Mouse (Mus musculus): ENCODE measurements at regions not wholly inside any gene's neighbourhood (a gene's known extent, or its start where the extent isn't known, plus 50 kb on each side); places are given as distances from the start of the nearest gene placed in this dataset.
"Not testable (repeated sequence)": the region's sequence is repeated elsewhere in the genome, so short reads cannot be mapped to it uniquely, and the experiment has no call there.

DNA sequence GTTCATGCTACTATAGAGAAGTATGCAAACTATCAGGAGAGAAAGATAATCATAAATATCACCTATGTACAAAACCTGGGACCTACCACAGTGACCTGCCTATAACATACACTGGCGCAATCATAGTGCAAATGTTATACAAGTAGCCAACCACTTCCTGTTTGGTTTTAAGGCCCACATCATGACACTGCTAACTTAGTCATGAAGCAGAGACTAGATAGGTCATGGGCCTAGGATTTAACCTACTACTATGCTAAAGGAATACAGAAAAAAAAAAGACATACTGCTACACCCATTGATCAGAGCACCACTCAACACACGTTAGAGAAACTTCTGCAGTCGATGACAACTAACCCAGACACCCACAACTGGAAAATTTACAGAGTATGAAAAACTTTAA lies 498.6 kb upstream of the Acvr2a start:
- Histone ChIP-seq H3K27ac (no peak overlapping the region), H3K36me3 (no peaks in the 10 kb centered on the region), H3K27me3 (replicated peaks) (no peaks in the 10 kb centered on the region), H3K4me1 (peaks cover 5% of the 10 kb centered on the region; the same call in 1 of the 2 replicates), H3K9me3 (no peaks in the 10 kb centered on the region), H3K9ac (no peak overlapping the region), H3K4me3 (replicated peaks) (no peak overlapping the region), H3K4me2 (no peak overlapping the region)
- 97% methylated on average over 3 of the region's 3 CpGs for WGBS
- ATAC-seq (ENCODE audit: insufficient read depth, low FRiP score, low read depth) = no peak

- H3K27me3 ChIP-seq (replicated peaks) = no peaks in the 10 kb centered on the region
- H3K4me2 ChIP-seq = no peak overlapping the region
- no peak overlapping the region for H3K27ac ChIP-seq
- no peak overlapping the region for H3K4me3 ChIP-seq (replicated peaks)
- H3K9ac ChIP-seq = no peak overlapping the region
- peaks cover 5% of the 10 kb centered on the region; the same call in 1 of the 2 replicates for H3K4me1 ChIP-seq
- no peak for ATAC-seq (ENCODE audit: insufficient read depth, low FRiP score, low read depth)
- no peaks in the 10 kb centered on the region for H3K9me3 ChIP-seq
- no peaks in the 10 kb centered on the region for H3K36me3 ChIP-seq
- 80% methylated on average over 8 of the region's 8 CpGs for WGBS
These were observed 497.6 kb upstream of the Acvr2a start for GRCm38 (mm10) chr2:48316180-48316889.

- no peak overlapping the region for H3K4me2 ChIP-seq
- H3K4me3 ChIP-seq (replicated peaks) = no peak overlapping the region
- no peak overlapping the region for H3K9ac ChIP-seq
- H3K4me1 ChIP-seq = peaks cover 5% of the 10 kb centered on the region; the same call in 1 of the 2 replicates
- WGBS = 41% methylated on average over 7 of the region's 7 CpGs
- H3K27ac ChIP-seq = no peak overlapping the region
- no peak for ATAC-seq (ENCODE audit: insufficient read depth, low FRiP score, low read depth)
- H3K36me3 ChIP-seq = no peaks in the 10 kb centered on the region
- H3K9me3 ChIP-seq = no peaks in the 10 kb centered on the region
- no peaks in the 10 kb centered on the region for H3K27me3 ChIP-seq (replicated peaks)
These were observed 496.1 kb upstream of the Acvr2a start for GRCm38 (mm10) chr2:48317821-48318220.

- H3K4me1 ChIP-seq = peaks cover 5% of the 10 kb centered on the region; the same call in 1 of the 2 replicates
- H3K36me3 ChIP-seq = no peaks in the 10 kb centered on the region
- no peak overlapping the region for H3K27ac ChIP-seq
- no peak overlapping the region for H3K9ac ChIP-seq
- H3K4me2 ChIP-seq = no peak overlapping the region
- 24% methylated on average over 8 of the region's 8 CpGs for WGBS
- no peak; the same call in 1 of the 2 replicates for ATAC-seq (ENCODE audit: insufficient read depth, low FRiP score, low read depth)
- H3K27me3 ChIP-seq (replicated peaks) = no peaks in the 10 kb centered on the region
- no peak overlapping the region for H3K4me3 ChIP-seq (replicated peaks)
- H3K9me3 ChIP-seq = no peaks in the 10 kb centered on the region
These were observed 495.4 kb upstream of the Acvr2a start for GRCm38 (mm10) chr2:48318384-48319030.

DNA sequence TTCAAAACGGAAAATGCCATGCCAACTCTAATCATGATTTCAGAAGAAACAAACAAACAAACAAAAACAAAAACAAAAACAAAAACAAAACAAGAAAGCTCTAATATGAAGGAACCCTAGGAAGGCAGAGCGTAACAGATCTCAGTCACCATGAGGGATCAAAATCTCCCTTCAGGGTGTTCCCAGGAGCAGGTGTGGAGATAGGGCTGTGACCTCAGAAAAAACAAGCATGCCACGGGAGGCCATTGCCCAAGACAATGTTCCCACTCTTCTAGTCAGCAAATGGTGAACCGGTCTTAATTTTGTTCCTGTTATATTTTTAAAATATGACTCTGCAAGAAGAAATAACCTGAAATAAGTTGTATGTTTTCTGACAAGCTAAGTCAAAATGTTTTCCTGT lies 492.4 kb upstream of the Acvr2a start:
- H3K27me3 ChIP-seq (replicated peaks) = no peaks in the 10 kb centered on the region
- H3K9me3 ChIP-seq = no peaks in the 10 kb centered on the region
- no peak overlapping the region for H3K27ac ChIP-seq
- H3K4me1 ChIP-seq = peaks cover 5% of the 10 kb centered on the region; the same call in 1 of the 2 replicates
- H3K4me2 ChIP-seq = no peak overlapping the region
- H3K36me3 ChIP-seq = no peaks in the 10 kb centered on the region
- no peak for ATAC-seq (ENCODE audit: insufficient read depth, low FRiP score, low read depth)
- H3K9ac ChIP-seq = no peak overlapping the region
- 81% methylated on average over 4 of the region's 4 CpGs for WGBS
- H3K4me3 ChIP-seq (replicated peaks) = no peak overlapping the region

GRCm38 (mm10) chr2:48322278-48322677 lies 491.6 kb upstream of the Acvr2a start:
- Histone ChIP-seq H3K36me3 (no peaks in the 10 kb centered on the region), H3K9me3 (no peaks in the 10 kb centered on the region), H3K27me3 (replicated peaks) (no peaks in the 10 kb centered on the region), H3K27ac (no peak overlapping the region), H3K4me1 (peaks cover 5% of the 10 kb centered on the region; the same call in 1 of the 2 replicates), H3K9ac (no peak overlapping the region), H3K4me2 (no peak overlapping the region), H3K4me3 (replicated peaks) (no peak overlapping the region)
- 79% methylated on average over 5 of the region's 5 CpGs for WGBS
- no peak for ATAC-seq (ENCODE audit: insufficient read depth, low FRiP score, low read depth)

GRCm38 (mm10) chr2:48328204-48328603 lies 485.7 kb upstream of the Acvr2a start:
- no peaks in the 10 kb centered on the region for H3K36me3 ChIP-seq
- no peak overlapping the region for H3K9ac ChIP-seq
- H3K27ac ChIP-seq = no peak overlapping the region
- H3K4me1 ChIP-seq = no peaks in the 10 kb centered on the region
- no peaks in the 10 kb centered on the region for H3K9me3 ChIP-seq
- H3K4me2 ChIP-seq = no peak overlapping the region
- no peaks in the 10 kb centered on the region for H3K27me3 ChIP-seq (replicated peaks)
- ATAC-seq (ENCODE audit: insufficient read depth, low FRiP score, low read depth) = no peak
- no peak overlapping the region for H3K4me3 ChIP-seq (replicated peaks)

DNA sequence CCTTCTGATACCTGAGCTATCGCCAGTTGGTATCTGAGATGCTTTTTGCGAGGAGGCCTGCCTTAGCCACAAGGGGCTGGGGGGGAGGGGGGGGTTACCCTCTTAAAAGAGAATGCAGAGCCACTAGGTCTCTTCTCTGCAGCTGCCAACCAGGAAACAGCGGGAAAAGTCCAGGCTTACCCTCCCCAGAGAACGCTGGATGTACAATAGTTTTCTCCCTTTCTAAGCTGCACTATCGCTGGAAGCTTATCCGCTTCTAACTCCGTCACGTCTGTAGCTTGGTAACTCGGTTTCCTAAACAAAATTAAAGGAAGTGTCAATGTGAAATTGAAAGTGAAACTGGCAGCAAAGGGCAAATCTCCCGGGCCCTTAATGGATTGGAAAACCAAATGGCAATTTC lies 481.1 kb upstream of the Acvr2a start:
- H3K9me3 ChIP-seq = no peaks in the 10 kb centered on the region
- peak overlapping the region; percentile 11; the same call in 1 of the 2 replicates for H3K4me2 ChIP-seq
- no peak overlapping the region for H3K4me3 ChIP-seq (replicated peaks)
- H3K4me1 ChIP-seq = no peaks in the 10 kb centered on the region
- no peak overlapping the region for H3K27ac ChIP-seq
- no peak for ATAC-seq (ENCODE audit: insufficient read depth, low FRiP score, low read depth)
- WGBS = 47% methylated on average over 10 of the region's 10 CpGs
- no peaks in the 10 kb centered on the region for H3K27me3 ChIP-seq (replicated peaks)
- H3K36me3 ChIP-seq = no peaks in the 10 kb centered on the region
- no peak overlapping the region for H3K9ac ChIP-seq

DNA sequence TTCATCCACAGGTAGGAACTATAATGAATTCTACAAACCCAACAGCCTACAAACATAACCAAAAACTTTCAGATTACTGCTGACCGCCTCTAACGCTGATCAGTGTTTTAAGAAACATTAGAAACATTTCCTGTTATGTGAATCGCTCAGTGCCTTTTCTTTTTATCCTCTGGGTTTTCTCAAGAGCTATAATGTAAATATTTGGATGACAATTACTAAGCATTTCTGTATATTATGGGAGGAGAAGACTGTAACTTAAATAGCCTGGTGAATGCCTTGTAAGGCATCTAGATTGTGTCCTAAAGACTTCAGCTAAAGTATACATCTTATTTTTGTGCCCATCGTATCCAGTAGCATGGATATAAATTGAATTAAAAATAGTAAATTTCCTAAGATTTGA lies 465.9 kb upstream of the Acvr2a start:
- ATAC-seq (ENCODE audit: insufficient read depth, low FRiP score, low read depth) = no peak
- Histone ChIP-seq H3K4me2 (peak overlapping the region; percentile 19; the same call in 1 of the 2 replicates), H3K4me1 (no peaks in the 10 kb centered on the region)

DNA sequence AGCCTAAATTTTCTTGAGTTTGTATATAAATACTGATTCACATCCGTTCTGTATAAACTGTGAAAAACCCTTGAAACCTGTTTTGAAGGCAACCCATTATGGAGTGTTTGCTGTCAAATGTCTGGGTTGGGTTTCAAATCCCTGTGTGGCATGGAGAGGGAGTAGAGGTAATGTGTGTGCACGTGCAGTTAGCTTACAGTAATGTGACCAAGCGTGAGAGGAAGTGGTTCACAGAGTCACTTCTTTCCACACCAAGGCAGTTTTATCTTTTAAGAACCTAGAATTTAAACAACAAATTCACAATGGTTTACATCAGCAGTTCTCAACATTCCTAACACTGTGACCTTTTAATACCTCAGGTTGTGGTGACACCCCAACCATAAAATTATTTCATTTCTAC lies 464.1 kb upstream of the Acvr2a start:
- Histone ChIP-seq H3K27me3 (replicated peaks) (no peaks in the 10 kb centered on the region), H3K4me1 (no peaks in the 10 kb centered on the region), H3K9me3 (no peaks in the 10 kb centered on the region), H3K36me3 (no peaks in the 10 kb centered on the region), H3K4me3 (replicated peaks) (no peak overlapping the region), H3K27ac (no peak overlapping the region), H3K4me2 (no peak overlapping the region), H3K9ac (no peak overlapping the region)
- WGBS = 49% methylated on average over 3 of the region's 3 CpGs
- ATAC-seq (ENCODE audit: insufficient read depth, low FRiP score, low read depth) = no peak

More for the DNA sequence above, 465.9 kb upstream of the Acvr2a start:
- H3K36me3 ChIP-seq = no peaks in the 10 kb centered on the region
- H3K27ac ChIP-seq = peak overlapping the region; percentile 2; the same call in 1 of the 2 replicates
- no peak overlapping the region for H3K9ac ChIP-seq
- H3K4me3 ChIP-seq (replicated peaks) = no peak overlapping the region
- 42% methylated on average over 4 of the region's 4 CpGs for WGBS
- no peaks in the 10 kb centered on the region for H3K27me3 ChIP-seq (replicated peaks)
- H3K9me3 ChIP-seq = no peaks in the 10 kb centered on the region

- no peaks in the 10 kb centered on the region for H3K9me3 ChIP-seq
- H3K4me3 ChIP-seq (replicated peaks) = no peak overlapping the region
- H3K27me3 ChIP-seq (replicated peaks) = no peaks in the 10 kb centered on the region
- no peak for ATAC-seq (ENCODE audit: insufficient read depth, low FRiP score, low read depth)
- no peak overlapping the region for H3K27ac ChIP-seq
- no peak overlapping the region for H3K4me2 ChIP-seq
- H3K36me3 ChIP-seq = no peaks in the 10 kb centered on the region
- 74% methylated on average over 1 of the region's 1 CpGs for WGBS
- no peak overlapping the region for H3K9ac ChIP-seq
- H3K4me1 ChIP-seq = no peaks in the 10 kb centered on the region
These were observed 463.7 kb upstream of the Acvr2a start for GRCm38 (mm10) chr2:48350206-48350605.

GRCm38 (mm10) chr2:48371572-48371971 lies 442.3 kb upstream of the Acvr2a start:
- not testable (repeated sequence) for H3K4me2 ChIP-seq; H3K9me3 ChIP-seq; H3K36me3 ChIP-seq; H3K27me3 ChIP-seq (replicated peaks); H3K4me3 ChIP-seq (replicated peaks); H3K4me1 ChIP-seq; H3K9ac ChIP-seq; H3K27ac ChIP-seq
- WGBS = 68% methylated on average over 4 of the region's 4 CpGs
- ATAC-seq (ENCODE audit: insufficient read depth, low FRiP score, low read depth) = peak; percentile 50; the same call in 1 of the 2 replicates

Measured in stomach, embryonic 15.5 days (tissue).